Mouse (Mus musculus) limb, embryonic 12.5 days (tissue): ENCODE results near the gene Rnf150. TPM values are rescaled to one million over a fixed set of nuclear protein-coding genes. Genes with fewer than 3 reads are reported as not detected.

Experiments used
- ATAC-seq: fragments of 200-750 bp; cut with Nextera tagmentation; 2 replicates; pipeline ENCODE4 v1.8.0; 2017; ENCODE audit warnings: low read depth, moderate TSS enrichment; ENCODE audit not compliant: insufficient number of reproducible peaks, insufficient read depth, low FRiP score, low TSS enrichment
- H3K27ac ChIP-seq: fragments of 300-500 bp; sonication (generic); 2 replicates; pipeline ENCODE4 v1.5.1; 2016; ENCODE audit warnings: mild to moderate bottlenecking, moderate library complexity
- H3K27me3 ChIP-seq: fragments of 300-500 bp; sonication (generic); 2 replicates; pipeline ENCODE4 v1.6.1; 2016; ENCODE audit warnings: mild to moderate bottlenecking, moderate library complexity
- H3K36me3 ChIP-seq: fragments of 300-500 bp; sonication (generic); 2 replicates; pipeline ENCODE4 v1.6.1; 2016; ENCODE audit warnings: mild to moderate bottlenecking, moderate library complexity
- H3K4me1 ChIP-seq: fragments of 300-500 bp; sonication (generic); replicated peaks from 2 replicates; pipeline ENCODE4 v1.6.1; 2016
- H3K4me2 ChIP-seq: fragments of 300-500 bp; sonication (generic); 2 replicates; pipeline ENCODE4 v1.6.1; 2016; ENCODE audit warnings: mild to moderate bottlenecking, moderate library complexity
- H3K4me3 ChIP-seq: fragments of 300-500 bp; sonication (generic); replicated peaks from 2 replicates; pipeline ENCODE4 v1.5.1; 2016; ENCODE audit warnings: mild to moderate bottlenecking
- H3K9ac ChIP-seq: fragments of 300-500 bp; sonication (generic); replicated peaks from 2 replicates; pipeline ENCODE4 v1.6.1; 2016; ENCODE audit warnings: mild to moderate bottlenecking, moderate library complexity
- H3K9me3 ChIP-seq: fragments of 300-500 bp; sonication (generic); 2 replicates; pipeline ENCODE4 v1.6.1; 2016; ENCODE audit warnings: mild to moderate bottlenecking, moderate library complexity
- WGBS: fragments of 180-500 bp; shearing (Covaris S2); methylation state at CpG from one replicate; pipeline ENCODE4 v1.1.7; 2016; 5-methylcytosine and 5-hydroxymethylcytosine counted together
- polyA plus RNA-seq: library from polyadenylated mRNA; unstranded; fragments of >200 nt; fragmentation: Nextera tagmentation; extraction: Ambion mirVana; gene quantifications from 2 replicates; pipeline ENCODE4 v1.2.1, GENCODE M21; 2016

The Rnf150 gene
- polyA plus RNA-seq, 1 experiment from 2014 or later: 2.7 TPM

GRCm38 (mm10) chr8:82914543-82914942 is 51.4 kb downstream of the Rnf150 start:
- WGBS: 91% methylated on average over 3 of the region's 3 CpGs
- H3K4me1 ChIP-seq: peaks cover 14% of the 10 kb centered on the region
- H3K27me3 ChIP-seq: no peaks in the 10 kb centered on the region
- H3K4me2 ChIP-seq: no peak overlapping the region
- no peak overlapping the region for H3K27ac ChIP-seq
- no peak overlapping the region for H3K9ac ChIP-seq
- H3K36me3 ChIP-seq: no peaks in the 10 kb centered on the region
- H3K9me3 ChIP-seq: no peaks in the 10 kb centered on the region
- ATAC-seq: no peak
- H3K4me3 ChIP-seq: no peak overlapping the region

GRCm38 (mm10) chr8:82916851-82917539 is 53.8 kb downstream of the Rnf150 start:
- Histone ChIP-seq H3K36me3 (no peaks in the 10 kb centered on the region), H3K27me3 (no peaks in the 10 kb centered on the region), H3K4me3 (no peak overlapping the region), H3K4me2 (no peak overlapping the region), H3K9ac (no peak overlapping the region), H3K4me1 (peaks cover 14% of the 10 kb centered on the region), H3K9me3 (no peaks in the 10 kb centered on the region), H3K27ac (no peak overlapping the region)
- 74% methylated on average over 1 of the region's 1 CpGs for WGBS
- no peak for ATAC-seq

- H3K4me2 ChIP-seq: no peak overlapping the region
- WGBS: 78% methylated on average over 5 of the region's 5 CpGs
- H3K4me1 ChIP-seq: peaks cover 14% of the 10 kb centered on the region
- H3K9me3 ChIP-seq: no peaks in the 10 kb centered on the region
- H3K27ac ChIP-seq: no peak overlapping the region
- no peak for ATAC-seq
- no peak overlapping the region for H3K9ac ChIP-seq
- H3K27me3 ChIP-seq: no peaks in the 10 kb centered on the region
- no peak overlapping the region for H3K4me3 ChIP-seq
- H3K36me3 ChIP-seq: no peaks in the 10 kb centered on the region
Observed at GRCm38 (mm10) chr8:82917540-82918316, 54.6 kb downstream of the Rnf150 start.

- H3K9ac ChIP-seq: no peak overlapping the region
- no peaks in the 10 kb centered on the region for H3K27me3 ChIP-seq
- H3K9me3 ChIP-seq: no peaks in the 10 kb centered on the region
- no peak for ATAC-seq
- WGBS: 50% methylated on average over 4 of the region's 4 CpGs
- H3K27ac ChIP-seq: no peak overlapping the region
- H3K4me3 ChIP-seq: no peak overlapping the region
- no peaks in the 10 kb centered on the region for H3K36me3 ChIP-seq
- H3K4me2 ChIP-seq: no peak overlapping the region
- H3K4me1 ChIP-seq: peaks cover 10% of the 10 kb centered on the region
Observed at GRCm38 (mm10) chr8:82919676-82920075, 56.5 kb downstream of the Rnf150 start.

GRCm38 (mm10) chr8:82920124-82920523 is 57.0 kb downstream of the Rnf150 start:
- no peak overlapping the region for H3K27ac ChIP-seq
- no peak overlapping the region for H3K9ac ChIP-seq
- 59% methylated on average over 4 of the region's 4 CpGs for WGBS
- no peaks in the 10 kb centered on the region for H3K36me3 ChIP-seq
- no peak overlapping the region for H3K4me3 ChIP-seq
- ATAC-seq: no peak
- H3K9me3 ChIP-seq: no peaks in the 10 kb centered on the region
- H3K27me3 ChIP-seq: no peaks in the 10 kb centered on the region
- H3K4me2 ChIP-seq: no peak overlapping the region
- H3K4me1 ChIP-seq: peaks cover 10% of the 10 kb centered on the region

- Histone ChIP-seq H3K27me3 (no peaks in the 10 kb centered on the region), H3K4me1 (no peaks in the 10 kb centered on the region), H3K4me2 (no peak overlapping the region), H3K27ac (no peak overlapping the region), H3K36me3 (no peaks in the 10 kb centered on the region), H3K4me3 (no peak overlapping the region), H3K9me3 (no peaks in the 10 kb centered on the region), H3K9ac (no peak overlapping the region)
- ATAC-seq: no peak
- WGBS: 93% methylated on average over 3 of the region's 3 CpGs
Observed at GRCm38 (mm10) chr8:82925286-82925685, 62.1 kb downstream of the Rnf150 start.

- 88% methylated on average over 5 of the region's 5 CpGs for WGBS
- no peaks in the 10 kb centered on the region for H3K9me3 ChIP-seq
- no peaks in the 10 kb centered on the region for H3K36me3 ChIP-seq
- ATAC-seq: no peak
- no peak overlapping the region for H3K27ac ChIP-seq
- no peak overlapping the region for H3K4me2 ChIP-seq
- H3K27me3 ChIP-seq: no peaks in the 10 kb centered on the region
- no peak overlapping the region for H3K9ac ChIP-seq
- no peak overlapping the region for H3K4me3 ChIP-seq
- H3K4me1 ChIP-seq: peaks cover 2% of the 10 kb centered on the region; the same call in 1 of the 2 replicates
Observed at GRCm38 (mm10) chr8:82926518-82926917, 63.4 kb downstream of the Rnf150 start.

GRCm38 (mm10) chr8:82931554-82931953 is 68.4 kb downstream of the Rnf150 start:
- Histone ChIP-seq H3K27ac (no peak overlapping the region), H3K36me3 (no peaks in the 10 kb centered on the region), H3K27me3 (no peaks in the 10 kb centered on the region), H3K9me3 (no peaks in the 10 kb centered on the region), H3K4me1 (peaks cover 15% of the 10 kb centered on the region; the same call in 1 of the 2 replicates), H3K9ac (no peak overlapping the region), H3K4me2 (no peak overlapping the region), H3K4me3 (no peak overlapping the region)
- 84% methylated on average over 7 of the region's 7 CpGs for WGBS
- no peak for ATAC-seq

- Histone ChIP-seq H3K4me3 (no peak overlapping the region), H3K4me1 (peaks cover 35% of the 10 kb centered on the region), H3K9me3 (no peaks in the 10 kb centered on the region), H3K9ac (no peak overlapping the region), H3K36me3 (no peaks in the 10 kb centered on the region), H3K27ac (no peak overlapping the region), H3K4me2 (no peak overlapping the region), H3K27me3 (no peaks in the 10 kb centered on the region)
- ATAC-seq: no peak
- 81% methylated on average over 7 of the region's 7 CpGs for WGBS
Observed at GRCm38 (mm10) chr8:82936162-82936561, 73.0 kb downstream of the Rnf150 start.

GRCm38 (mm10) chr8:82936866-82937265 is 73.7 kb downstream of the Rnf150 start:
- Histone ChIP-seq H3K9ac (no peak overlapping the region), H3K4me2 (no peak overlapping the region), H3K4me1 (peaks cover 29% of the 10 kb centered on the region), H3K36me3 (no peaks in the 10 kb centered on the region), H3K9me3 (no peaks in the 10 kb centered on the region), H3K27ac (no peak overlapping the region), H3K4me3 (no peak overlapping the region), H3K27me3 (no peaks in the 10 kb centered on the region)
- WGBS: 70% methylated on average over 4 of the region's 4 CpGs
- no peak for ATAC-seq

- Histone ChIP-seq H3K9ac (no peak overlapping the region), H3K27me3 (no peaks in the 10 kb centered on the region), H3K4me2 (peak overlapping the region; percentile 4; the same call in 1 of the 2 replicates), H3K4me1 (peaks cover 34% of the 10 kb centered on the region), H3K27ac (peak overlapping the region; percentile 46; the same call in 1 of the 2 replicates), H3K9me3 (no peaks in the 10 kb centered on the region), H3K4me3 (no peak overlapping the region), H3K36me3 (no peaks in the 10 kb centered on the region)
- 15% methylated on average over 6 of the region's 6 CpGs for WGBS
- peak; percentile 48; the same call in 1 of the 2 replicates for ATAC-seq
Observed at GRCm38 (mm10) chr8:82939912-82940311, 76.8 kb downstream of the Rnf150 start.
